Mouse (Mus musculus) liver, adult 2 months (tissue): Measurements from ENCODE around the gene Flywch1. TPM values are rescaled to one million over a fixed set of nuclear protein-coding genes. Genes with fewer than 3 reads are reported as not detected.

Source experiments
- DNase-seq: peaks from one replicate; pipeline ENCODE4 v3.0.0-alpha.2; 2011; ENCODE audit warnings: low read depth, low spot score; ENCODE audit errors: extremely low read depth
- H3K27ac ChIP-seq: fragments of 200-500 bp; replicated peaks from 2 replicates; pipeline ENCODE4 v1.5.1; 2012; ENCODE audit warnings: low read depth, mild to moderate bottlenecking, control low read depth, inconsistent platforms, low read length; ENCODE audit not compliant: insufficient read depth
- H3K27me3 ChIP-seq: fragments of 200-500 bp; 2 replicates; pipeline ENCODE4 v1.6.1; 2012; ENCODE audit warnings: mild to moderate bottlenecking, moderate library complexity, low read length, inconsistent platforms; ENCODE audit not compliant: control insufficient read depth, insufficient read depth
- H3K36me3 ChIP-seq: fragments of 200-500 bp; 2 replicates; pipeline ENCODE4 v1.6.1; 2012; ENCODE audit warnings: low read length, inconsistent platforms; ENCODE audit not compliant: control insufficient read depth, insufficient read depth
- H3K4me1 ChIP-seq: fragments of 200-500 bp; 2 replicates; pipeline ENCODE4 v1.6.1; 2011; ENCODE audit warnings: low read length; ENCODE audit not compliant: control insufficient read depth, insufficient read depth
- H3K4me3 ChIP-seq: fragments of 200-500 bp; 2 replicates; pipeline ENCODE4 v1.5.1; 2011; ENCODE audit warnings: low read depth, mild to moderate bottlenecking, control low read depth, low read length, moderate library complexity; ENCODE audit not compliant: insufficient read depth
- H3K79me2 ChIP-seq: fragments of 200-500 bp; 2 replicates; pipeline ENCODE4 v1.6.1; 2012; ENCODE audit warnings: inconsistent platforms, mild to moderate bottlenecking, low read length, moderate library complexity; ENCODE audit not compliant: control insufficient read depth, insufficient read depth
- H3K9ac ChIP-seq: fragments of 200-500 bp; 2 replicates; pipeline ENCODE4 v1.6.1; 2012; ENCODE audit warnings: low read depth, mild to moderate bottlenecking, control low read depth, inconsistent platforms, low read length
- CTCF ChIP-seq: fragments of 200-500 bp; IDR thresholded peaks from 2 replicates; pipeline ENCODE4 v1.5.1; 2011; ENCODE audit warnings: low read depth, low read length, control low read depth
- POLR2A ChIP-seq: fragments of 200-500 bp; IDR thresholded peaks from 2 replicates; pipeline ENCODE4 v1.6.1; 2011; ENCODE audit warnings: low read length, control low read depth; ENCODE audit not compliant: insufficient read depth; ENCODE audit errors: extremely low read depth
- WGBS: fragments of 180-500 bp; shearing (Covaris S2); methylation state at CpG from one replicate; pipeline ENCODE4 v1.1.7; 2018; 5-methylcytosine and 5-hydroxymethylcytosine counted together
- polyA plus RNA-seq: library from polyadenylated mRNA; depleted of rRNA; stranded (reverse); fragments of >200 nt; gene quantifications from 2 replicates; pipeline ENCODE4 v1.2.3, GENCODE M21; 2012
- total RNA-seq: library from RNA; depleted of rRNA; stranded (reverse); fragments of >200 nt; gene quantifications from 2 replicates; pipeline ENCODE4 v1.2.3, GENCODE M21; 2014

Flywch1 gene
- total and polyA plus RNA-seq, 2 experiments: 11.1 to 13.8 TPM

- TF ChIP-seq CTCF: peak; percentile 50
- no peak for TF ChIP-seq POLR2A
- DNase-seq: peak; percentile 73
- Histone ChIP-seq H3K27me3 (0 out of 2 replicates have a peak, but pooled peaks cover 19% of the 10 kb centered on the region), H3K9ac (peak overlapping the region; percentile 61), H3K4me3 (peak overlapping the region; percentile 27; the same call in 1 of the 2 replicates), H3K79me2 (no peaks in the 10 kb centered on the region), H3K27ac (peak overlapping the region; percentile 21; the same call in 1 of the 2 replicates), H3K4me1 (no peaks in the 10 kb centered on the region), H3K36me3 (no peaks in the 10 kb centered on the region)
- 21% methylated on average over 10 of the region's 10 CpGs for WGBS
These were observed 22.6 kb downstream of the Flywch1 start for GRCm38 (mm10) chr17:23748631-23749391.

GRCm38 (mm10) chr17:23748026-23748425 lies 23.4 kb downstream of the Flywch1 start:
- no peak for TF ChIP-seq POLR2A
- no peak for TF ChIP-seq CTCF
- no peak for DNase-seq
- Histone ChIP-seq H3K27me3 (peaks cover 22% of the 10 kb centered on the region; the same call in 1 of the 2 replicates), H3K36me3 (no peaks in the 10 kb centered on the region), H3K9ac (no peak overlapping the region), H3K4me3 (no peak overlapping the region), H3K4me1 (no peaks in the 10 kb centered on the region), H3K79me2 (no peaks in the 10 kb centered on the region), H3K27ac (no peak overlapping the region)
- 26% methylated on average over 6 of the region's 6 CpGs for WGBS

DNA sequence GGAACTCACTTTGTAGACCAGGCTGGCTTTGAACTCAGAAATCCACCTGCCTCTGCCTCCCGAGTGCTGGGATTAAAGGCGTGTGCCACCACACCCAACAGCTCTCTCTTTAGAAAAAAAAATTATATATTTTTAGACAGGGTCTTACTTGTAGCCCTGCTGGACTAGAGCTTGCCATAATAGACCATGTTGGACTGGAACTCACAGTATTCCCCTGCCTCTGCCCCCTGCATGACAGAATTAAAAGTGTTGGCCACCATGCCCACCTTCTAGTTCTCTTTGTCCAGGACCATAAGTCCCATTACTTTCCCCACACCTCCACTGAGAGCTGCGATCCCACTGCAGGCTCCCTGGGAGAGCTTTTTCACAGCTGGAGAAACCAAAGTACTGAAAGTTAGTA lies 23.9 kb downstream of the Flywch1 start:
- Histone ChIP-seq H3K27ac (no peak overlapping the region), H3K4me1 (no peaks in the 10 kb centered on the region), H3K79me2 (no peaks in the 10 kb centered on the region), H3K27me3 (peaks cover 24% of the 10 kb centered on the region), H3K4me3 (no peak overlapping the region), H3K36me3 (no peaks in the 10 kb centered on the region), H3K9ac (no peak overlapping the region)
- TF ChIP-seq CTCF: no peak
- no peak for TF ChIP-seq POLR2A
- no peak for DNase-seq
- WGBS: 90% methylated on average over 3 of the region's 3 CpGs

GRCm38 (mm10) chr17:23746767-23747166 lies 24.6 kb downstream of the Flywch1 start:
- Histone ChIP-seq H3K79me2 (no peaks in the 10 kb centered on the region), H3K9ac (no peak overlapping the region), H3K27ac (no peak overlapping the region), H3K27me3 (peaks cover 31% of the 10 kb centered on the region), H3K4me1 (no peaks in the 10 kb centered on the region), H3K36me3 (no peaks in the 10 kb centered on the region), H3K4me3 (no peak overlapping the region)
- TF ChIP-seq POLR2A (no peak), CTCF (no peak)
- 83% methylated on average over 3 of the region's 3 CpGs for whole genome bisulfite sequencing
- DNase-seq: no peak

DNA sequence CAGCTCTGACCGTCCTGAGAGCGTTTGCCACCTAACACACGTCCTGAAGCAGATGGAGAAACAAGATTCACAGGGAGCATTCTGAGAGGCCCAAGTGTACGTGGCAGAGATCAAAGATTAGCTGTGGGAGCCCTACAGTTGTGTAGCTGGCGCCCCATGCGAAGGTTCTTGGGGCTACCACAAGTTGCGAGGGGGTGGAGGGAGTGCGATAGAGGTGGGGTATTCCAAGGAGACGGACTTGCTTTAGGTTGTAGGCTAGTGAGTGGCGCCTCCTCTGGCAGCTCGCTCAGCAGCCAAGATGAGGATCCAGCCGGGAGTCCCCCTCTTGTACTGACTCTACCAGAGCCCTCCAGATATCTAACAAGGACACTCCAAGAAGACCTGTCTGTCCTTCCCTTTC lies 25.1 kb downstream of the Flywch1 start:
- Histone ChIP-seq H3K4me3 (no peak overlapping the region), H3K27ac (no peak overlapping the region), H3K79me2 (no peaks in the 10 kb centered on the region), H3K4me1 (no peaks in the 10 kb centered on the region), H3K9ac (no peak overlapping the region), H3K27me3 (peaks cover 34% of the 10 kb centered on the region), H3K36me3 (no peaks in the 10 kb centered on the region)
- WGBS: 29% methylated on average over 12 of the region's 12 CpGs
- TF ChIP-seq POLR2A (no peak), CTCF (no peak)
- DNase-seq: no peak
